Mouse (Mus musculus): Measurements from ENCODE around the gene Klhl8. TPM values are rescaled to one million over a fixed set of nuclear protein-coding genes. Genes with fewer than 3 reads are reported as not detected.

Klhl8 gene
- total RNA-seq, 1 experiment from 2014 or later = 19.7 TPM

GRCm38 (mm10) chr5:103846154-103846551, 64.9 kb downstream of the Klhl8 start:
- no peak for DNase-seq

GRCm38 (mm10) chr5:103845418-103846153, 65.5 kb downstream of the Klhl8 start:
- DNase-seq = no peak

GRCm38 (mm10) chr5:103843938-103844337, 67.1 kb downstream of the Klhl8 start:
- DNase-seq = peak; percentile 42

- no peak for DNase-seq
Observed at GRCm38 (mm10) chr5:103839265-103839626, 71.8 kb downstream of the Klhl8 start.

- peak; percentile 77 for DNase-seq
Observed at GRCm38 (mm10) chr5:103838550-103839264, 72.4 kb downstream of the Klhl8 start.

GRCm38 (mm10) chr5:103836148-103836784, 74.8 kb downstream of the Klhl8 start:
- no peak for DNase-seq

- no peak for DNase-seq
Observed at GRCm38 (mm10) chr5:103835471-103836147, 75.5 kb downstream of the Klhl8 start.

- DNase-seq = no peak
Observed at GRCm38 (mm10) chr5:103830886-103831285, 80.2 kb downstream of the Klhl8 start.

GRCm38 (mm10) chr5:103829158-103829557, 81.9 kb downstream of the Klhl8 start:
- DNase-seq = no peak

GRCm38 (mm10) chr5:103828729-103829128, 82.3 kb downstream of the Klhl8 start:
- DNase-seq = no peak

GRCm38 (mm10) chr5:103828304-103828703, 82.8 kb downstream of the Klhl8 start:
- no peak for DNase-seq

- DNase-seq = no peak
Observed at GRCm38 (mm10) chr5:103822949-103823348, 88.1 kb downstream of the Klhl8 start.

GRCm38 (mm10) chr5:103821500-103822298, 89.4 kb downstream of the Klhl8 start:
- no peak for DNase-seq

GRCm38 (mm10) chr5:103821062-103821461, 90.0 kb downstream of the Klhl8 start:
- DNase-seq = no peak

- no peak for DNase-seq
Observed at GRCm38 (mm10) chr5:103819674-103820073, 91.4 kb downstream of the Klhl8 start.

GRCm38 (mm10) chr5:103818602-103819001, 92.5 kb downstream of the Klhl8 start:
- no peak for DNase-seq

- DNase-seq = peak; percentile 65
Observed at GRCm38 (mm10) chr5:103817754-103818153, 93.3 kb downstream of the Klhl8 start.

GRCm38 (mm10) chr5:103816718-103817117, 94.3 kb downstream of the Klhl8 start:
- no peak for DNase-seq

- no peak for DNase-seq
Observed at GRCm38 (mm10) chr5:103815249-103815617, 95.8 kb downstream of the Klhl8 start.

- no peak for DNase-seq
Observed at GRCm38 (mm10) chr5:103814551-103815248, 96.4 kb downstream of the Klhl8 start.

GRCm38 (mm10) chr5:103813997-103814542, 97.0 kb downstream of the Klhl8 start:
- DNase-seq = no peak

All from adrenal gland, postnatal 25 days (tissue).